Mouse (Mus musculus) myocyte (in vitro differentiated cells): ENCODE measurements at regions not wholly inside any gene's neighbourhood (a gene's known extent, or its start where the extent isn't known, plus 50 kb on each side); places are given as distances from the start of the nearest gene placed in this dataset.

Experiments
- H3K27me3 ChIP-seq: one replicate; pipeline ENCODE4 v1.6.1; 2011; ENCODE audit not compliant: control insufficient read depth, insufficient read depth, insufficient read length
- H3K36me3 ChIP-seq: one replicate; pipeline ENCODE4 v1.6.1; 2011; ENCODE audit not compliant: control insufficient read depth, insufficient read depth
- H3K4me2 ChIP-seq: one replicate; pipeline ENCODE4 v1.6.1; 2011; ENCODE audit warnings: low read depth, control low read depth
- H3K4me3 ChIP-seq: one replicate; pipeline ENCODE4 v1.5.1; 2011; ENCODE audit warnings: mild to moderate bottlenecking, control low read depth, moderate library complexity
- H3K79me2 ChIP-seq: one replicate; pipeline ENCODE4 v1.6.1; 2011; ENCODE audit not compliant: control insufficient read depth, insufficient read depth
- H3ac ChIP-seq: one replicate; pipeline ENCODE4 v1.6.1; 2011; ENCODE audit not compliant: control insufficient read depth, insufficient read length
- CEBPB ChIP-seq: IDR thresholded peaks from 2 replicates; pipeline ENCODE4 v1.6.1; 2011; ENCODE audit warnings: mild to moderate bottlenecking, moderate library complexity; ENCODE audit not compliant: poor library complexity, insufficient read depth, severe bottlenecking
- E2F4 ChIP-seq: IDR thresholded peaks from one replicate; pipeline ENCODE4 v1.6.1; 2011; ENCODE audit warnings: mild to moderate bottlenecking, control low read depth, moderate library complexity; ENCODE audit not compliant: insufficient read depth
- MAX ChIP-seq: IDR thresholded peaks from one replicate; pipeline ENCODE4 v1.6.1; 2011; ENCODE audit warnings: low read depth, mild to moderate bottlenecking, control low read depth
- MYOD1 ChIP-seq, 3 experiments: IDR thresholded peaks; one replicate each; pipeline ENCODE4 v1.6.1; 2011; ENCODE audit warnings: control low read depth in 2 of 3, low read depth in 2 of 3, mild to moderate bottlenecking in 2 of 3, moderate library complexity in 1 of 3; ENCODE audit not compliant: insufficient read length in 2 of 3, control insufficient read depth in 1 of 3
- MYOG ChIP-seq, 3 experiments: IDR thresholded peaks; one replicate each; pipeline ENCODE4 v1.6.1; 2011; ENCODE audit warnings: control low read depth in 2 of 3, low read depth in 2 of 3, mild to moderate bottlenecking in 2 of 3; ENCODE audit not compliant: insufficient read length in 2 of 3, control insufficient read depth in 1 of 3, insufficient read depth in 1 of 3
- POLR2A ChIP-seq: IDR thresholded peaks from one replicate; pipeline ENCODE4 v1.6.1; 2011; ENCODE audit warnings: low read depth, mild to moderate bottlenecking, control low read depth, moderate library complexity; ENCODE audit not compliant: insufficient read length
- POLR2AphosphoS2 ChIP-seq: IDR thresholded peaks from one replicate; pipeline ENCODE4 v1.6.1; 2011; ENCODE audit warnings: low read depth, control low read depth; ENCODE audit not compliant: insufficient read length
- REST ChIP-seq: IDR thresholded peaks from one replicate; pipeline ENCODE4 v1.6.1; 2011; ENCODE audit warnings: mild to moderate bottlenecking, control low read depth, moderate library complexity; ENCODE audit not compliant: insufficient read depth, insufficient read length
- SRF ChIP-seq: IDR thresholded peaks from one replicate; pipeline ENCODE4 v1.6.1; 2011; ENCODE audit warnings: low read depth; ENCODE audit not compliant: control insufficient read depth, insufficient read length
- TCF12 ChIP-seq: IDR thresholded peaks from one replicate; pipeline ENCODE4 v1.6.1; 2011; ENCODE audit warnings: mild to moderate bottlenecking, control low read depth; ENCODE audit not compliant: poor library complexity, insufficient read depth, severe bottlenecking
- TCF3 ChIP-seq: IDR thresholded peaks from one replicate; pipeline ENCODE4 v1.6.1; 2011; ENCODE audit warnings: low read depth, control low read depth; ENCODE audit not compliant: insufficient read length
- USF1 ChIP-seq: IDR thresholded peaks from one replicate; pipeline ENCODE4 v1.6.1; 2011; ENCODE audit warnings: low read depth, mild to moderate bottlenecking, control low read depth, moderate library complexity

DNA sequence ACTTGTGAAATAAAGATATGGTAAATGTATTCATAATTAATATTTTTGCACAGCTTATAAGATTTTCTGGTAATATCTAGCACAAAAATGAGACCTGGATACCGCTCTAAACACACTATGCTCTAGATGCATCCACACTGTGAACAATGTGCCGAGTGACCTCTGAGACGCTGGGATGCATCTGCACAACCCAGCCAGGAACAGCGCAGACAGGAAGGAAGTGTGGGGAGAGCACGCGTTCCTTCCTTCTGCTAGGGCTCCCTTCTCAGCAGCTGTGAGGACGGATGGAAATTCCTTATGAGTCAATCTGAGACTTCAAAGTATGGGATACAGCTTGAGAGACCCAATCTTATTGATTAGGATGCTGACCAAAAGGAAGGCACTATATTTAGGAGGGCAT, 147.2 kb downstream of the Nrip1 start:
- no peak overlapping the region for H3ac ChIP-seq
- no peaks in the 10 kb centered on the region for H3K36me3 ChIP-seq
- TF ChIP-seq TCF3 (no peak), MYOD1 (IDR thresholded peaks at IDR 0.05; ENCODE audit: control insufficient read depth in 1 of 3, insufficient read length in 2 of 3, low read depth in 2 of 3) (no peak), SRF (no peak), MAX (no peak), MYOG (IDR thresholded peaks at IDR 0.05; ENCODE audit: control insufficient read depth in 1 of 3, insufficient read depth in 1 of 3, insufficient read length in 2 of 3, low read depth in 2 of 3) (no peak), REST (no peak), USF1 (no peak), E2F4 (no peak), CEBPB (no peak), POLR2A (no peak), POLR2AphosphoS2 (no peak), TCF12 (no peak)
- H3K4me3 ChIP-seq, result no peak overlapping the region
- no peaks in the 10 kb centered on the region for H3K79me2 ChIP-seq
- no peaks in the 10 kb centered on the region for H3K27me3 ChIP-seq
- no peak overlapping the region for H3K4me2 ChIP-seq

DNA sequence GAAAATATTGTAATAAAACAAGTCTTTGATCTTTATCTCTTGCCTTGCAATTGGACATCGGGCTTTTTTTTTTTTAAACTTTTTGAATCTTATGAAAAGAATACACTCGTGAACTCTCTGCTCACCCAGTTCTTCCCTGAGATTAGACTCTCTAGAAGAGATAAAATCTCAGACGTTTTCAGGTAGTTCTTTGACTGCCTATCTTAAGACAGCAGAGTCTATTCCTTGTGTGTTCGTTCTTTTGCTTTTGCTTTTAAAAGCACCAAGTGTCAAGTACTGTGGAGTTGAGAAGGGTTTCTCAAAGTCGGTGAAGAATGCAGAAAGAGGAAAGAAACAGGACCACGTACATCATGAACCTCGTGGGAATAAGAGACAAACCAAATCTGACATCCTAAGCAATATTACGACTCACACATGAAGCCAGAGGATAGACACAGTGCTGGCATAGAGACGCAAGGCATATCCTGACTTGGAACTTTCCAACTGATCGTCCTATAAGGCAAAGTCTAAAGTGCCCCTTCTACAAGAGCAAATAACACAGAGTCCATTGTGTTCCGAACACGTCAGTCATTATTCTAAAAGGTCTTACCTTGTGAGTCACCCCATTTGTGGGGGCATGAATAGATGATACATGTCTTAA, 147.9 kb downstream of the Nrip1 start:
- Histone ChIP-seq H3ac (no peak overlapping the region), H3K36me3 (no peaks in the 10 kb centered on the region), H3K4me2 (peak overlapping the region; percentile 4), H3K79me2 (no peaks in the 10 kb centered on the region), H3K27me3 (no peaks in the 10 kb centered on the region), H3K4me3 (no peak overlapping the region)
- no peak for TF ChIP-seq SRF
- no peak for TF ChIP-seq TCF12
- TF ChIP-seq MAX, result no peak
- no peak for TF ChIP-seq CEBPB
- TF ChIP-seq POLR2A, result no peak

DNA sequence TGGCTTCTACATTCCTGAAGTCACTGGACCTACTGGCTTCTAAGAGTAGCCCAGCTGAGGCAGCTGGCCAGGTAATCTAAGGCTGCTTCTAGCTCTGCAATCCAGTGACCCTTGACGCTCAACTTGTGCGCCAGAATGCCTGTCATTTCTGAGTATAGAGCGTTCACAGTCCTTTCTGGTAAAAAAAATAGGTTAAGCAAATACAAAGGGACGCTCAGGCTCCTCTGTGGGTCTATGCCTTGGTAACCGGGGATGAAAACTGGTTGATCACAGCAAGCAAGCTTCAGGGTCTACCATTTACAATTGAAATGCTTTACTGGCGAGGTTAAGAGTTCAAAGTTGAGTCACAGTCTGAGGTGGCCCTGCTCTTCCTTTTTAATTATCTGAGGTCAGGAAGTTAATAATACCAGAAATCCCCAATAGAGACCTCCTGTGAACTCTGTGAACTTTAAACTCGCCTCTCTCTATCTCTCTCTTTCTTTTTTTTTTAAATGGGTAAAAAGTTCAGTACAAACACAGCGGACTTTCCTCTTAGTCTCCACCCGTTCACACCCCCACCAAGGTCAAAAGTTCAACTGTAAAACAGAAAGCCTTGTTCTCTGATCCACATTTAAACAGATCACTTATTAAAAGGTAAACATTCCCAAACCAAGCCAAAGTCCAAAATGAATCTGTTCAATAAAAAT, 148.6 kb downstream of the Nrip1 start:
- Histone ChIP-seq H3K79me2 (no peaks in the 10 kb centered on the region), H3K36me3 (no peaks in the 10 kb centered on the region), H3ac (no peak overlapping the region), H3K4me3 (no peak overlapping the region), H3K27me3 (no peaks in the 10 kb centered on the region), H3K4me2 (no peak overlapping the region)
- TF ChIP-seq TCF12 (no peak), POLR2AphosphoS2 (no peak), MYOG (IDR thresholded peaks at IDR 0.05; ENCODE audit: control insufficient read depth in 1 of 3, insufficient read depth in 1 of 3, insufficient read length in 2 of 3, low read depth in 2 of 3) (no peak), USF1 (no peak)

DNA sequence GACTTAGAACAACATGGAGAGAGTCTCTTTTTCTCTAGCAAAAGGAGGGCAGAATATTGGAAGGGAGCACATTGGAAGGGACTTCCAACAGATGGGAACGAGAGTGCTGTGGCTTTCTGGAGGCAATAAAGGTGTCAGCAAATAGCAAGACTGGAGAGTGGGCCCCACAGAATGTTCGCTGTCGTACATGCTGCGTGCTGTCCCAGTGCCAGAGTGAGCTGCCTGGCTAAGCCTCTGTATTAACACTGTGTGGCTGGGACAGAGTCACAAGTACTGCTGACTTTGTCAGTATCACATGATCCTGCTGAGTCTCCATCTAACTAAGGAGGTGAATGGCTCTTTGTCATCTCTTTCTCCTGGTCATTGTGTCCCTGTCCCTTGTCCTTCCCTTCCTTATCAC, 149.9 kb downstream of the Nrip1 start:
- TF ChIP-seq MAX (no peak), POLR2A (no peak), CEBPB (no peak), TCF12 (no peak), E2F4 (no peak), POLR2AphosphoS2 (no peak), SRF (no peak), REST (no peak), MYOD1 (IDR thresholded peaks at IDR 0.05; ENCODE audit: control insufficient read depth in 1 of 3, insufficient read length in 2 of 3, low read depth in 2 of 3) (no peak), TCF3 (no peak), USF1 (no peak), MYOG (IDR thresholded peaks at IDR 0.05; ENCODE audit: control insufficient read depth in 1 of 3, insufficient read depth in 1 of 3, insufficient read length in 2 of 3, low read depth in 2 of 3) (no peak)
- H3K4me3 ChIP-seq, result no peak overlapping the region
- no peaks in the 10 kb centered on the region for H3K36me3 ChIP-seq
- H3K27me3 ChIP-seq, result no peaks in the 10 kb centered on the region
- no peak overlapping the region for H3ac ChIP-seq
- no peaks in the 10 kb centered on the region for H3K79me2 ChIP-seq
- no peak overlapping the region for H3K4me2 ChIP-seq

DNA sequence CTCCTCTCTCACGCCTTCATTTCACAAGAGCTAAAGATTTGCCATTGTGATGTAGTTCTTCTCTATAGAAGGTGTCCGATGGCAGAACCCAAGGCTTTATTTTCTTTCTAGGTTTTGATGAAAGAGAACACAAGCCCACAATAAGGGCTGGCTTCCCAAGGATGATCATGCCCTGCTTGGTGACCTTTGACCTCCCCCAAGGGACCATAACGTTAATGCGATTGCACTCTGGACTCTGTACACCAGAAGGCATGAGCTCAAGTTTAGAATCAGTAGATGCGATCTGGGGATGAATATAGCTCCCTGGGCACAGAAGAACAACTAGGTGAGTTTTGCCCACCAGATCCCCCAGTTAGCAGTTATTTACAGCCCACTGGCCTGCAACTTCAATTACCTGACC, 150.7 kb downstream of the Nrip1 start:
- no peak overlapping the region for H3K4me3 ChIP-seq
- no peak overlapping the region for H3K4me2 ChIP-seq
- no peaks in the 10 kb centered on the region for H3K79me2 ChIP-seq
- no peak overlapping the region for H3ac ChIP-seq
- no peak for TF ChIP-seq MYOD1 (IDR thresholded peaks at IDR 0.05; ENCODE audit: control insufficient read depth in 1 of 3, insufficient read length in 2 of 3, low read depth in 2 of 3)
- no peak for TF ChIP-seq MYOG (IDR thresholded peaks at IDR 0.05; ENCODE audit: control insufficient read depth in 1 of 3, insufficient read depth in 1 of 3, insufficient read length in 2 of 3, low read depth in 2 of 3)
- no peak for TF ChIP-seq TCF12
- H3K27me3 ChIP-seq, result no peaks in the 10 kb centered on the region
- no peaks in the 10 kb centered on the region for H3K36me3 ChIP-seq
